In the genomic region with DNA sequence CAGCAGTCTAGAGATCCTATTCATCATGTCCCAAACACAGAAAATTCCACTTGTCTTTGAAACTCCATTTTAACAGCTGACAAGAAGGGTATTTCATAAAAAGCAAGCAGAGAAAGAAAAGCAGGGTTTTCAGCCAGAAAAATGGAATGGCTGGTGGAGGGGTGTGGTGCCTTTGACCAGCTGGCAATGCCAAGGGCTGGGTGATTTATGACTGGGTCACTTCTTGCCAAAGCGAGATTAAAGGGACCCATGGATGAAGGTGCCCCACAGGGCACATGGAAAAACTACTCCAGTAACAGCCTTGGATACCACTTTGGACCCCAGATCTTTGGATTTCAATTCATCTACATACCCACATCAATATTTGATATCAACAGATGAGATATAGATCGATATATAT, we compare ENCODE assay signal across 17 mouse cellular contexts.
"Had no signal": no experiment of that assay in that cellular context is flagged by ENCODE, and none has a peak within 500 bp of the region (broad histone marks: within the 10 kb centered on the region; RNA-seq: fewer than 3 reads in every experiment).

No protein-coding gene starts in this region.

- H3K27ac ChIP-seq: limb, embryonic 12.5 days; liver, embryonic 13.5 days; lung, embryonic 15.5 days; macrophage; midbrain, embryonic 12.5 days; stomach, embryonic 15.5 days had no signal

- H3K4me2 ChIP-seq: limb, embryonic 12.5 days; liver, embryonic 13.5 days; lung, embryonic 15.5 days; midbrain, embryonic 12.5 days; neural tube, embryonic 13.5 days; stomach, embryonic 15.5 days had no signal

- DNase-seq: layer of hippocampus, adult 9-11 months; layer of hippocampus, postnatal 36 days; liver; liver, embryonic 13.5 days; liver, postnatal 0 days; lung, postnatal 14 days; retina, postnatal 1 day; right cerebral cortex, postnatal 4 days; thymus, postnatal 36 days had no signal

- H3K4me3 ChIP-seq: limb, embryonic 12.5 days; liver, embryonic 13.5 days; lung, embryonic 15.5 days; megakaryocyte, embryonic 14.5 days; midbrain, embryonic 12.5 days; neural tube, embryonic 13.5 days; stomach, embryonic 15.5 days had no signal

- H3K9me3 ChIP-seq: limb, embryonic 12.5 days; liver, embryonic 13.5 days; lung, embryonic 15.5 days; megakaryocyte, embryonic 14.5 days; midbrain, embryonic 12.5 days; neural tube, embryonic 13.5 days; stomach, embryonic 15.5 days had no signal

- H3K36me3 ChIP-seq: limb, embryonic 12.5 days; liver, embryonic 13.5 days; lung, embryonic 15.5 days; midbrain, embryonic 12.5 days; neural tube, embryonic 13.5 days; stomach, embryonic 15.5 days had no signal

- H3K27me3 ChIP-seq: limb, embryonic 12.5 days; liver, embryonic 13.5 days; lung, embryonic 15.5 days; megakaryocyte, embryonic 14.5 days; midbrain, embryonic 12.5 days; neural tube, embryonic 13.5 days; stomach, embryonic 15.5 days had no signal

- ATAC-seq: liver, postnatal 0 days; midbrain, embryonic 16.5 days had no signal

- H3K4me1 ChIP-seq: limb, embryonic 12.5 days; liver, embryonic 13.5 days; lung, embryonic 15.5 days; megakaryocyte, embryonic 14.5 days; midbrain, embryonic 12.5 days; stomach, embryonic 15.5 days had no signal

- H3K9ac ChIP-seq: limb, embryonic 12.5 days; liver, embryonic 13.5 days; liver, postnatal 0 days; lung, embryonic 15.5 days; midbrain, embryonic 12.5 days; neural tube, embryonic 13.5 days; stomach, embryonic 15.5 days had no signal
